Mouse (Mus musculus) small intestine, adult 2 months (tissue): ENCODE data around the gene Wdfy1.

Experiments used
- CTCF ChIP-seq: fragments of 200-500 bp; IDR thresholded peaks from 2 replicates; pipeline ENCODE4 v1.5.1; 2012; ENCODE audit warnings: low read depth, mild to moderate bottlenecking, control low read depth, inconsistent platforms, low read length, moderate library complexity, mixed read lengths; ENCODE audit not compliant: insufficient replicate concordance, insufficient read length; ENCODE audit errors: extremely low read depth
- POLR2A ChIP-seq: fragments of 200-500 bp; IDR thresholded peaks from 2 replicates; pipeline ENCODE4 v1.6.1; 2012; ENCODE audit warnings: low read depth, mild to moderate bottlenecking, control low read depth, inconsistent platforms, low read length, moderate library complexity

DNA sequence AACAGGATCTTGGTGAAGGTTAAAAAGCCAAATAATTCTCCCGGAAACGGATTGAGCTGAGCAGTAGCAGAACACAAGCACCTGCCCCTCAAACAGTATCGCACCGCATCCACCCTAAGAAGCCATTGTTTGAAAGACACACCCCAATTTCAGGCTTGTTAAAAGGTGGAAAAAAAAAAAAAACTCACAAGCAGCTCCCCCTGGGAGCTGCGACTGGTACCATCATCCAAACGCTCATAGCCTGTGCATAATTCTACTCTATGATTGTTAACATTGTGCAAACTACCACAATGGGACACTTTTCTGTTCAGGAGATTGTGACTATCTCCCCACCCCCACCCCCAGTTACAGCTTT is 14.0 kb downstream of the Wdfy1 start:
- TF ChIP-seq POLR2A (no peak), CTCF (no peak)
